Mouse (Mus musculus) ES-E14 (cell line): ENCODE data around the gene Agxt2. TPM values are rescaled to one million over a fixed set of nuclear protein-coding genes. Genes with fewer than 3 reads are reported as not detected.

Source experiments
- DNase-seq: peaks from one replicate; pipeline ENCODE4 v3.0.0-alpha.2; 2013; ENCODE audit warnings: low read depth, low spot score
- H3K27ac ChIP-seq: 2 replicates; pipeline ENCODE4 v1.5.1; 2012; ENCODE audit warnings: low read depth, mild to moderate bottlenecking, low read length, moderate library complexity, mixed read lengths; ENCODE audit not compliant: poor library complexity, insufficient read depth, severe bottlenecking
- H3K36me3 ChIP-seq: 2 replicates; pipeline ENCODE4 v1.6.1; 2012; ENCODE audit warnings: mild to moderate bottlenecking, low read length, moderate library complexity, mixed read lengths; ENCODE audit not compliant: control insufficient read depth, poor library complexity, insufficient read depth, severe bottlenecking
- H3K4me1 ChIP-seq, 2 experiments: fragments of 150-350 bp in 1 of 2; sonication (generic) in 1 of 2; 2 replicates each; pipeline ENCODE4 v1.6.1; 2012; ENCODE audit warnings: low read length in 2 of 2, mild to moderate bottlenecking in 1 of 2, mixed read lengths in 1 of 2; ENCODE audit not compliant: control insufficient read depth in 2 of 2, insufficient read depth in 2 of 2, poor library complexity in 1 of 2
- H3K4me3 ChIP-seq, 2 experiments: fragments of 150-350 bp in 1 of 2; sonication (generic) in 1 of 2; 2 replicates each; pipeline ENCODE4 v1.5.1; 2012; ENCODE audit warnings: low read length in 2 of 2, low read depth in 1 of 2, mild to moderate bottlenecking in 1 of 2, mixed read lengths in 1 of 2; ENCODE audit not compliant: insufficient read depth in 1 of 2, poor library complexity in 1 of 2, severe bottlenecking in 1 of 2
- H3K9ac ChIP-seq: 2 replicates; pipeline ENCODE4 v1.6.1; 2012; ENCODE audit warnings: low read depth, mild to moderate bottlenecking, low read length, mixed read lengths; ENCODE audit not compliant: poor library complexity, insufficient read depth, severe bottlenecking
- H3K9me3 ChIP-seq: fragments of 150-350 bp; sonication (generic); 2 replicates; pipeline ENCODE4 v1.6.1; 2012; ENCODE audit warnings: low read depth, mild to moderate bottlenecking, low read length; ENCODE audit not compliant: control insufficient read depth, insufficient read depth
- CHD2 ChIP-seq: IDR thresholded peaks from 2 replicates; pipeline ENCODE4 v1.6.1; 2014; ENCODE audit warnings: mild to moderate bottlenecking, low read depth, low read length, inconsistent platforms
- HCFC1 ChIP-seq: IDR thresholded peaks from 2 replicates; pipeline ENCODE4 v1.6.1; 2012; ENCODE audit warnings: low read length, inconsistent platforms, borderline replicate concordance; ENCODE audit not compliant: insufficient read depth
- MAFK ChIP-seq: IDR thresholded peaks from 2 replicates; pipeline ENCODE4 v1.6.1; 2014; ENCODE audit warnings: mild to moderate bottlenecking, low read depth, low read length, inconsistent platforms; ENCODE audit not compliant: insufficient read depth
- ZC3H11A ChIP-seq: IDR thresholded peaks from 2 replicates; pipeline ENCODE4 v1.6.1; 2012; ENCODE audit warnings: low read depth, mild to moderate bottlenecking, inconsistent platforms, low read length, borderline replicate concordance
- ZNF384 ChIP-seq: IDR thresholded peaks from 2 replicates; pipeline ENCODE4 v1.6.1; 2012; ENCODE audit warnings: low read depth, low read length, inconsistent platforms
- in situ Hi-C, 2 experiments: fragments of 600-800 bp; cut with MboI; formaldehyde crosslinking; loops; one replicate each; pipeline ENCODE4 v1.15.1; 2025; ENCODE audit warnings: low sequenced_read_pairs in 2 of 2, inconsistent platforms in 1 of 2; ENCODE audit not compliant: unreplicated experiment in 2 of 2
- total RNA-seq: library from RNA; depleted of rRNA; stranded (reverse); fragments of 300-350 nt; gene quantifications from 2 replicates; pipeline ENCODE4 v1.2.3, GENCODE M21; 2012; rRNA removed

Gene Agxt2
- total RNA-seq, 1 experiment: not detected

- TF ChIP-seq CHD2 (no peak), ZC3H11A (no peak), HCFC1 (no peak), ZNF384 (no peak), MAFK (no peak)
- Histone ChIP-seq H3K4me1 (no peaks in the 10 kb centered on the region; a peak in 1 of 4 replicates), H3K9ac (no peak overlapping the region), H3K27ac (no peak overlapping the region), H3K36me3 (peaks cover 16% of the 10 kb centered on the region), H3K4me3 (no peak overlapping the region), H3K9me3 (no peaks in the 10 kb centered on the region)
- DNase-seq: no peak
- in situ Hi-C loops: no loop called here
These were observed 81.6 kb downstream of the Agxt2 start for GRCm38 (mm10) chr15:10439963-10440362.

GRCm38 (mm10) chr15:10441493-10441892, 83.2 kb downstream of the Agxt2 start:
- Histone ChIP-seq H3K27ac (no peak overlapping the region), H3K9me3 (no peaks in the 10 kb centered on the region), H3K4me1 (no peaks in the 10 kb centered on the region; a peak in 1 of 4 replicates), H3K9ac (no peak overlapping the region), H3K36me3 (peaks cover 22% of the 10 kb centered on the region), H3K4me3 (no peak overlapping the region)
- TF ChIP-seq HCFC1 (no peak), ZC3H11A (no peak), MAFK (no peak)
- DNase-seq: no peak
- in situ Hi-C loops: no loop called here

DNA sequence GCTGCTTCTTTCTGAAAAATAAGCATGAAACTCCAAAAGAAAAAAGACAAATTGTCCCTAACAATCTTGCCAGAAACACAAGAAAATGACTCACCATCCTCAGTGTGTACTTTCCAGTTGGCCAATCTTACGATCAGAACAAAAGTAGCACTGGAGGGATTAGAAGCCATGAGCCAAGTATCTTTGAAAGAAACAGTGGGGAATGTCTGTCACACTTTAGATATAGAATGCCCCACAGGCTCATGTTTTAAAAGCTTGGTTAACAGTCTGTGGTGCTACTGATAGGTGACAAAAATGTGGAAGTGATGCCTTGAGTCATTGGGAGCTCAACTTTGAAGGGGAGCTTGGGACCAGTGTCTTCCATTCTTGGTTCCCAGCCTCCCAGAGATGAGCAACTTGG, 83.9 kb downstream of the Agxt2 start:
- H3K36me3 ChIP-seq: peaks cover 25% of the 10 kb centered on the region
- in situ Hi-C loops: no loop called here
- H3K4me3 ChIP-seq: no peak overlapping the region
- no peak overlapping the region for H3K9ac ChIP-seq
- DNase-seq: no peak
- no peaks in the 10 kb centered on the region; a peak in 1 of 4 replicates for H3K4me1 ChIP-seq
- H3K9me3 ChIP-seq: no peaks in the 10 kb centered on the region
- no peak for TF ChIP-seq ZC3H11A
- H3K27ac ChIP-seq: no peak overlapping the region

- in situ Hi-C loops: no loop called here
- Histone ChIP-seq H3K9ac (no peak overlapping the region), H3K27ac (no peak overlapping the region), H3K9me3 (no peaks in the 10 kb centered on the region), H3K4me3 (no peak overlapping the region), H3K4me1 (no peaks in the 10 kb centered on the region), H3K36me3 (peaks cover 40% of the 10 kb centered on the region)
- no peak for DNase-seq
- TF ChIP-seq CHD2 (no peak), HCFC1 (no peak), ZC3H11A (no peak), ZNF384 (no peak), MAFK (no peak)
These were observed 88.8 kb downstream of the Agxt2 start for GRCm38 (mm10) chr15:10447102-10447501.

Other genes with a start within 250 kb of the Agxt2 start
- 0.37 and 1.0 TPM in 2 replicates for gene Prlr, start 181.3 kb upstream of the Agxt2 start, total RNA-seq
- not detected in 2 replicates for gene Gm21973, start 33.2 kb upstream of the Agxt2 start, total RNA-seq
- gene Dnajc21, start 112.0 kb downstream of the Agxt2 start, total RNA-seq: 46.8 and 48.2 TPM in 2 replicates
- gene Brix1, start 127.4 kb downstream of the Agxt2 start, total RNA-seq: 35.7 and 54.7 TPM in 2 replicates
- 29.0 and 36.6 TPM in 2 replicates for gene Rad1, start 127.5 kb downstream of the Agxt2 start, total RNA-seq
- not detected in 2 replicates for gene Ttc23l, start 200.1 kb downstream of the Agxt2 start, total RNA-seq